Mouse (Mus musculus) granulocyte monocyte progenitor cell, adult 5-6 weeks (primary cell): Measurements from ENCODE around the gene Tgm3. TPM values are rescaled to one million over a fixed set of nuclear protein-coding genes. Genes with fewer than 3 reads are reported as not detected.

Experiments used
- ATAC-seq: replicated peaks from 2 replicates; pipeline ENCODE4 v1.8.0; 2016; ENCODE audit warnings: mild to moderate bottlenecking, moderate TSS enrichment, inconsistent platforms; ENCODE audit not compliant: poor library complexity, severe bottlenecking
- total RNA-seq, 2 experiments: library from RNA; stranded (forward) in 1 of 2; stranded (reverse) in 1 of 2; fragments of 200-712, 200-1000 nt in 1 of 2; fragments of >200 nt in 1 of 2; fragmentation: Nextera tagmentation in 1 of 2; gene quantifications; 2 replicates each; pipeline ENCODE4 v1.2.3; 2014 to 2017

Tgm3 gene
- total RNA-seq (2014; fragmentation: Nextera tagmentation) (not detected in 2 replicates), total RNA-seq (2017) (0.36 TPM in 1 of 2 replicates, not detected in the other)

DNA sequence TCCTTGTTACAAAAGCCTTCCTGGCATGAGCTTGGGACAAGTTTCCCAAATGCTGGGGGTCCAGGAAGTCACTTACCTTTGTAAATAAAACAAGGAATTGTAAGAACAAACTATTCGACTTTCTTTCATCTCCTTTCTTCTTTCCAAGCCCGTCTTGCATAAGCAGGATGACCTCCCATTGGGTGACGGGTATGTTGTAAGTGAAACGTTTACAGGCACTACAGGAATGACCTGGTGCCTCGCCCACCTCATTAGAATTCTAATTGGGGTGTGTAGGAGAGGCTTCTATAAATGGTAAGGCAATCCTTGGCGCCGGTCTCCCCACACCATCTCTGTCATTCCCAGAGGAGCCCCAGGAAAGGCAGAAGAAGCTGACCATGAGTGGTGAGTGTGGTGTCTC is at the start of gene Tgm3:
TSS of gene Tgm3 (plus strand) at position 324 of the 400 bp plus-strand sequence.
- ATAC-seq = no peak

DNA sequence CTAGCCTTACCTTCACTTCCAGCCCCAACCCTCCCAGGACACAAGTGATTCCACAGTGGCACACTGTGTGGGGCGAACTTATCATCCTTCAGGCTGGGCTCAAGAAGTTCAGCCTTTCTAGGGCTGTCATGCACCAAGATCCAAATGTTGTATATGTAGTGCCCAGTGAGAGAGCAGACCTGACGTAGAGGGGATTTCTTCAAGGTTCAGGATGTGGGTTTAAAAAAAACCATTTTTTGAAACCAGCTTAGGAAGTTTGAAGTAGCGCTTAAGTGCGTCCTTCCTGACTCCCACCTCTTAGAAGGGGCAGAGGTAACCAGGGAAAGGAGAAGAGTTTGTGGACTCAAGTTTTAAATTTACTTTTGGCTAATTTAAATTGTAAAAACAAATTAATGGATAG is 31.5 kb upstream of the Tgm3 start:
- no peak for ATAC-seq

DNA sequence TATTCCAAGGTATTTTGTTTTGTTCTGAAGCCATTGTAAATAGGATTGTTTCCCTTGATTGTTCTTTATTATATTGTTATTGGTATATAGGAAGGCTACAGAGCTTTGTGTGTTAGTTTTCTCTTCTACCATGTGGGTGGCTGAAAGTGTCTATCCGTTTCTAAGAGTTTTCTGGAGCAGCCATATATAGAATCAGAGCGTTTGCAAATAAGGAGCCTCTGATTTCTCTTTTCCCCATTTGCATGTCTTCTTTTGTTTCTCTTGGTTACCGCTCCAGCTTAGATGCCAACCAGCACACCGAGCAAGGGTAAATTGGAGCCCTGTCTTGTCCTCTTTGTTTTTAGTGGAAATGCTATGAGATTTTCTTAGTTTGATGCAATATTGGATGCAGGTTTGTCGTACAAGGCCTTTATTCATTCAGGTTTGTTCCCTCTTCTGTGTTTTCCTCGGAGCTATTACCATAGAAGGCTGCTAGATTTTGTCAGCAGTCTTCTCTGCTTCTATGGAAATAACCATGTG is 24.6 kb upstream of the Tgm3 start:
- no peak for ATAC-seq

DNA sequence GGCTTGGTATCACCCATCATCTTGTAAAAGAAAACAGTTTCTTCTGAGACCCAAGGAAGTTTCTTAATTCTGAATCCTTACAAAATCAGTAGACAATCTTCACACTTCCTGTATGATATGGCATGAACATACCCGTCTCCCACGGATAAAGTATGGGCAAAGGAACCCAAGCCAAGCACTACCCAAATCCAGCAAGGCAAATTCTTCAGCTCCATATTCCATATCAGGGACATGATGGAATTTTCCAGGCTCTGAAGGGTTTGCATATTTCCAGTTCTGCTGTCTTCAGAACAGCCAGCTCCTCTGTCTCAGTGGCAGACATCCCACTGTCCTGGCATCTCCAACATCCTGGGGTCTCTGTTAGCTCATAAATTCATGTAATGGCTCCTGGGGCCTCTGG is 22.5 kb upstream of the Tgm3 start:
- no peak for ATAC-seq

DNA sequence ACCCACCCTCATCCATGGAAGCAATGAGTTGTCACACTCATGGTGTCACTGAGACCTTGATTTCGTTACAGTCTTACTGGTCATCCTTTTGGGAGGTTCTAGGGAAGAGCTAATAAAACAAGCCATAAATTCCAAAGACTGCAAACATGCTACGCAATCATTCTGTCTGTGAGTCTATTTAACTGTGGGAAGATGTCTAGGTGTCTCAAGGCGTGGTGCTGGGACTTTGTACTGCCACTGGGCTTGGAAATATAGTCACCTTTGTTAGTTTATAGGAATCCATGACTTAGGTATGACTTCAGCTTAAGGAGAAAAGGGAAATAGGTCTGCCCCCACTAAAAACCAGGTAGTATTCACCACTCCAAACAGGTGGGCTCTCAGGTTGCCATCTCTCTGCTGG is 17.7 kb upstream of the Tgm3 start:
- ATAC-seq = no peak

DNA sequence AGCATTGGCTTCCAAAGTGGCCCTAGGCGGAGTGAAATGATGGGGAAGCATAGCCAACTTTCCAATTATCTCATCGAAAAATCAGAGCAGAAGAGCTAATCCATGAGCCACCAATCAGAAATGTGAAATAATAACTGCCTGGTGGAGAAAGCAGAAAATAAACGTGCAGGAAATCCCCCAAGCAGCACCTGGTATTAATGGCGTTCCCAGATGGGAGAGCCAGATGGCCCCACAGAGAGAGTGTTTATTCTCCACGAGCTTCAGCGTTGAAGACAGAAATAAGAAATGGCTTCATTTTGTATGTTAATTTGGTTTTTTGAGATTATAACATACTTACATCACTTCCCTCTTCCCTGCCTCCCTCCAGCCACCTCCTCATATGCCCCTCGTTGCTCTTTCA is 13.7 kb upstream of the Tgm3 start:
- ATAC-seq = no peak

DNA sequence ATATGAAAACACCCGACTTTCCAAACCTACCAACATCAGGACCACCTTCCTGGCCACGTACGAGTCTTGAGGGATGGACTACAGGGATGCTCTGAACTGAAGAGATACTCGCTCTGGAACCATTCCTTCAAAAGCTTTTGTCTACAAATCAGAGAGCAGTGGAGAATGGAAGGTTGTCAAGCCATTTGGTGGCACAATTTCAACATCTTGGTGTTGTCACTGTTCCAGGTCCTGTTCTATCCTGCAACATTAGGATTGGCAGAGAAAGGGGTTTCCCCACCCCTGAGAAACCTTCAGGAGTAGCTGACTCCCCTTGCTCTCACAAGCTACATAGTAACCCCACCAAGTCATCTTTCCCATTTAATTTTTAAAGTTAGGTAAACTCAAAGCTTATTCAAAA is 12.9 kb upstream of the Tgm3 start:
- ATAC-seq = no peak

DNA sequence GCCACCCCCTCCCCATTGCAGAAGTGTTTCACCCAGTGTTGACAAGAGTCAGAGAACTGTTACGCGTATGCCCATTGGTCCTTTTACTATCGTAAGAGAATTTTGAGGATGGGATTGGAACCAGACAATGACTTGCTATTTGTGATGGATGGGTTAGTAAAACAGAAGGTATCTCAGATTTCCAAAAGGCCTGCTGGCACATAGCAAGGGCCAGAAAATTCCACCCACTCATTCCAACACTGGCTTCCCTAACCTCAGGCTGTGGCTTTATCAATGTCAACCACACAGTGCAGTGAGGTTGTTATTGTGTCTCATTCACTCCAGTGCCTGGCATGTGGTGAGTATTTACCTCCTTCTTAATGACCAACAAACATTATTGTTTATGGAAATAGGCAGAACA is 11.5 kb upstream of the Tgm3 start:
- no peak for ATAC-seq

DNA sequence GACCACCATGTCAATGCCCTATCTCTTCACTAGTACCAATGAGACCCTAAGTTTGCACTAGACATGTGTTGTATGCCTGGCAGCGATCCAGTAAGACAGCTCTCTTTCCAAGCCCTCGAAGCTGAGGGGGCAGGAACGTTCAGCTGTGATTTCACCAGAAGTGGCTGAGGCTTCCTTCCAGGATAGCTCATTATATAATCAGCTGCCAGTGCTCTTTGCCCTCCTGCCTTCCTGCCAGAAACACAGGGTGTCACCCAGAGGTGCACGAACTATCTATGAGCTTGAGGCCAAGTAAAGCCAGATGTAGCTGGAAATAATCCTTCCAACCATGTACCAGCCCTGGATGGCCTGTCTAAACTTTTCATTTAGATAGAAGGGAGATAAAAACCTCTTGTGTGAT is 8.1 kb upstream of the Tgm3 start:
- no peak for ATAC-seq

DNA sequence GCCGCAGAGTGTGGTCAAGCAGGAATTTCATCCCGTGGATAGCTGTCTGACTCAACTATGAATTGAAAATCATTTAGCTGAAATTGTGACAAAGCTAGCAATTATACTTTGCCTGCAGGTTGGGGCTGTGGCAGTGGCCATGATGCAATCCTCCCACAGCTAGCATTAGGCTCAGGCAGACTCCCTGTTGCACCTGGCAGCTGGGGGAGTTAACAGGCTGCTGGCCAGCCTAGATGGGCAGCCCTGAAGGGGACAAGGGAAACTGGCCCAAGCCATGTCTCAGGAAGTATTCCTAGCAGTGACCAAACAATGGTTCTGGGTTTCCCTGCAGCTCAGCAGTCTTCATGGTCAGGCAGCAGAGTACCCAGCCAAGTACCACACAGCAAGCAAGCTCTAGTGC is 2.8 kb upstream of the Tgm3 start:
- no peak for ATAC-seq

DNA sequence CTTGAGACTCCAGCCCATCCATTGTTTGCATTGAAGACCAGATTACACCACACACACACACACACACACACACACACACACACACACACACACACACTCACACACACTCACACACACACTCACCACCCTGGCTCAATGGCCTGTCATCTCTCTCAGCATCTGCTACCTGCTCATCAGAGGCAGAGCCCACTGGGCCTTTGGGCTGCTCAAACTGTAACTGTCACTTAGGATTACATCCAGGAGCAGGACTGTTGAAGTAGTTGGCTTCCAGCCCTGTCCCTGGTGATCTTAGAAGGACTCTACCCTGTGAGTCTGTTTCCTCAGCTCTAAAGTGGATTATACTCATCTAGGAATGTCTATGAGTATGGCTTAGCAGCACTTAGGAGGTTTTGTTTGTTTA is 1.5 kb downstream of the Tgm3 start:
- no peak for ATAC-seq

DNA sequence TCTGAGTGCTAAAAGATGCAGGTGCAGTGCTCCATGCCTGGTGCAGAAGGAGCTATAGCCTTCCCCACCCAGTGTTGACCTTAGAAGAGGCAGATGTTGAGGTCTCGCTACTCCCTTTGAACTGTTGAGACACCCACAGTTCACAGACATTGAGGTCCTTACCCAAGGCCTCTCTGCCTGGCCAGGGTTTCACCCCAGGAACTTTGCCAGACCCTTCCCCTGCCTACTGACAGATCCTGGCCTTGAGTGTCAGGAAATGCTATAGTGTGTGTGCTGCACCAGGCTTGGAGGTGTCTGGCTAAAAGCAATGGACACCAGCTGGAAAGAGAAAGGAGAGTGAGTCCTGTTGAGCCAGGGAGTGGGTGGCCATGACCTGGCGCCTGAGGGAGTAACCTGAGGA is 3.0 kb downstream of the Tgm3 start:
- no peak for ATAC-seq

DNA sequence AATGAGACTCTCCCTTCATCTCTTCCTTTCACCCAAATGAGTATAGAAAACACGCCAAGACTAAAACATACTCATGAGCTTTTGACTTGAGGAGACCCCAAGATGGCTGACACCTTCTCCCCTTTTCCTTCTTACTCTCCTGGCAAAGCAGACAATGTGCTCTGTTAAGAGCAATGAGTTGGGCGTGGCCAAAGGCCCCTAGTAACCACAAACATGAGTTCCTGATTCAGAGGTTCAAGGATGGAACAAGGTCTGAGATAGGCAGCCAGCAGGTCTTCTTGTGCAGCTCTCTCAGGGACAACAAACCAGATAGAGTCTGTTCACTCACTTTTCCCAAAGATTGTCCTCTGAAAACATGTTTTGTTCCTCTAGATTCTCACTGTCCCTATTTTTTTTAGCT is 5.9 kb downstream of the Tgm3 start:
- ATAC-seq = no peak

DNA sequence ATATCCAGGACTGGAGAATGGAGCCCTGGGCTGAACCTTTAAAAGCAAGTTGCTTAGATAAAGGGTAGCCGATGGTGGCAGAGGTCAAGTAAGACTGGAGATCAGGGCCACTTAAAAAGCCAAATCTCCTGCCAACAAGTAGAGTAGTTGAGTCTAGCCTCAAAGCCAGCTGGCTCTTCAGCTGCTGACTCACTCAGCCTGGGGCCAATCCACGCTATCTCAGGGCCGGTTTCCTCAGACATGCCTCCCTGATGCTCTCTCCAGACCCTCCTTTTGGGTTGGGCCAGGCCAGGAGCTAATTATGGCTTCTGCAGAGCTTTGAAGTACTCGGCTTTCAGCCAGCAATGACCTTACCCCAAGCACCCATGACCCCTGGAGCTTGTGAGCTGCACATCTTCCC is 15.7 kb downstream of the Tgm3 start:
- ATAC-seq = no peak

DNA sequence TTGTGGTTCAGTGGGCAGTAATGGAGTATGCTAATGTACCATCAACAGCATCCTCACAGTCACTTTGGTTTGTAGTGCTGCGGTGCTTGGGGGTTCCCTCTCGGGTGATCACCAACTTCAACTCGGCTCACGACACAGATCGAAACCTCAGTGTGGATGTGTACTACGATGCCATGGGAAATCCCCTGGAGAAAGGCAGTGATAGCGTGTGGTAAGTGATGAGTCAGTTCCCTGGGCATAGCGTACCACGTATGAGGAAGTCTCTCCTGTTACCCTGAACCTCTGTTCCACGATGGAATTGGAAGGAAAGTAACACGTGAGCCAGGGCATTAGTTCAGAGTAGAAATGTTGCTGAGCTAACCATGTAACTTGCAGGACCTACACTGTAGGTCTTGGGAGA is 17.7 kb downstream of the Tgm3 start:
- ATAC-seq = peak; percentile 96

DNA sequence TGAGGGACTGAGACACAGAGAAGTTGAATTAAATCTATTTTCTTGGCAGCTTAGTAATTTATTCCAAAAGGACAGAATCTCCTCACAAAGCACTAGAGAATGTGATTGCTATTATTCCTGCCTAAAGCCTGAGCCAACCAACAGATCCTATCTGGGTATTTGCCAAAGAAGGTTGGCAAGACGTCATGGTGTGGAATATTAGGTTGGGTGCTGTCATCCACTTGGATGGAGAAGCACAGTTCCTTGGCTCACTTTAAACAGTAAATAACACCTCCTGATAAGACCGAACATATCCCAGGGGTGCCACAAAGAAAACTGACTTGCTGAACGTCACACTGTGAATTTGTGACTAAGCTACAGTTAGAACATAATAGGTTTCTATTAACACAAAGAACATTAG is 20.5 kb downstream of the Tgm3 start:
- ATAC-seq = no peak

DNA sequence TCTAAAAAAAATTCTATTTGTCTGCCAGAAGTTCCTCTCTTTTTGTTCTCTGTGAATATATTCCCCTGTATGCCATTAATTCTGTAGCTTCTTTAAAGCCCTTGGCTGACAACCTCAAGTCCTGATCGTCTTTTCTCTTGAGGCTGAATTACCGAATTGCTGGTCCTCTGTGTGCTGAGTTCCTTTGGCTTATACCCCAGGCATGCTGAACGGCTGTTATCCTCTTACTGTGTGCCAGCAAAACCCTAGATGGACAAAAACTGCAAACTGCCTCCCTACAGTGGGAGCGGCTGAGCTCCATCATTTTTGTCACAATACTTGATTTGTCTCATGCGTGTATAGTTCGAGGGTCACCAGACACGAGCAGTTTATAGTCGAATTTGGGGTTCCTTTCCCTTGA is 24.7 kb downstream of the Tgm3 start:
- ATAC-seq = no peak

DNA sequence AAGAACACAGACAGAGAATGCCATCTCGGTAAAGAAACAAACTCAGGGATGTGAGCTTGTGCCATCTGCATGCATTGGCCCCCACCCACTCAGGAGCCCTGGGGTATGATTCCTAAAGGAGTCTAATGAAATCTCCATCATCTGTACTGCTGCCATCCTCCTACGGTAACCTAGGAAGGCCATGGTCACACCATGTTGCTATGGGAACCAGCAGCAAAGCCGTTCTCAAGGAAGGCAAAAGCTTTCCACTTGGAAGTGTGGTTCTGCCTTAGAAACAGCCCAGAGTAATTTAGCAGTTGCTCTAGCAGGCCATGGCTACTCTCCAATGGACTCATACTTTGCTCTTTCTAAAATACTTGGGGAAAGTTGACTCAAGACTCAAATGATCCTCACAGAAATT is 26.8 kb downstream of the Tgm3 start:
- no peak for ATAC-seq

DNA sequence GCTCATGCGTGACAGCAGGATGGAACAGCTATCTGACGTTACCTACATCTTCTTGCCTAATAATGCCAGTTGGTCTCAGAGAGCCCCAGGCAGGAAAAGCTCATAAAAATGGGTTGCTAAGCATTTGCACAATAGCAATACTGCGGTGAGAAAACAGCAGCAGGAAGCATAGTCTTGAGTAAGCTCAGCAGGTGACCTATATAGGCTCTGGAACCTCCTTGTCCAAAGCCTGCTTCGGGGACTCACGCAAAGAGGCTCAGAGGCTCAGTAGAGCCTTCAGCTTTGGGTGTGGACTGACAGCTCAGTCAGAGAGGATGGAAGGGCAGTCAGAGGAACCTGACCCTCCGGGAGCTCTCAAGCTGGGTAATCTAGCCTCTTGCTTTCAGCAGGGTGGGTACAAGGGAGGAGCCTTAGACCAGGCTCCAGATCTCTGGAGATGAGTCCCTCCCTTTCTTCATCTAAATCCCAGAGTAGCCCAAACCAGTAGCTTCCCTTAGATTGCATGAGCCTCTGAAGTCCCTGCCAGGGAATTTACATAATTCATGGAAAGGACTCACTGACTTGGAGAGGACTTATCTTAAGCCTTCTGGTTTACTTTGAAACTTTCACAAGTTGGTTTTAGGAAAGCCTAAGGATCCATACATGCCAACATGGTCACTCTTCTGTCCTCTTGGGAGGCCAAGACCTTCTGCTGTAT is 28.2 kb downstream of the Tgm3 start:
- ATAC-seq = peak; percentile 92

DNA sequence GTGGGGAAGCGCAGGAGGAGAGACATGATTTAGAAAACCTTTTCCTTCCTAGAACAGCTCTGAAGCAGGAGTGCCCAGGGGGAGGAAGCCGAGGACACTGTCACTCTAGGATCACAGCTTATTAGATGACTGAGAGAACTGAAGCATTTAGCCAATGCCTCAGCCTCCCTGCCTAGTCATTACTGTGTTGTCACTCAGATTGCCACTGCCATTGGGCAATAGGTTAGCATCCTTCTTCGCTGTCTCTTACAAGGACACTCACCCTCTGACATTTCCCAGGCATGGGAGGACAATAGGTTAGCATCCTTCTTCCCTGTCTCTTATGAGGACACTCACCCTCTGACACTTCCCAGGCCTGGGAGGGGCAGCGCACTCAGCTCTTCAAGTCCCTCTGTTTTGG is 31.7 kb downstream of the Tgm3 start:
- peak; percentile 49 for ATAC-seq

DNA sequence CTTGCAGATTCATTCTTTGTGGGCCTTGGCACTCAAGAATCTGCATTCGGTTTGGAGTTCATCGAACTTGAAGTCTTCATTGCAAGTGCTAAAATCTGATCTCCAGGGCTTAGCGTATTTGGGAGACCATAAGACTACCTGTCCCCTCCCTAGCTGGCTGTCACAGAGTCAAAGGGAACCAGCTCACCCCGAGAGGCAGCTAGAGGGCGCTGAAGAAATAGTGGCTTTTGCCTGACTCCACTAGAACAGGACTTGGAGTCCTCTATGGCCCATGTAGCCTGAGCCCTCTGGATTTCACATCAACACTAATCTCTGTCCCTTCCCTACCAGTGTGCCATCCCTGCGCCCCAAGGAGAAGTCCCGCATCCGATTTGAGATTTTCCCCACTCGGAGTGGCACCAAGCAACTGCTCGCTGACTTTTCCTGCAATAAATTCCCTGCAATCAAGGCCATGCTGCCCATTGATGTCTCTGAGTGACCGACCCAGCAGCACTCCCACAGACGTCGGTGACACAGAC is 35.8 kb downstream of the Tgm3 start:
- no peak for ATAC-seq

DNA sequence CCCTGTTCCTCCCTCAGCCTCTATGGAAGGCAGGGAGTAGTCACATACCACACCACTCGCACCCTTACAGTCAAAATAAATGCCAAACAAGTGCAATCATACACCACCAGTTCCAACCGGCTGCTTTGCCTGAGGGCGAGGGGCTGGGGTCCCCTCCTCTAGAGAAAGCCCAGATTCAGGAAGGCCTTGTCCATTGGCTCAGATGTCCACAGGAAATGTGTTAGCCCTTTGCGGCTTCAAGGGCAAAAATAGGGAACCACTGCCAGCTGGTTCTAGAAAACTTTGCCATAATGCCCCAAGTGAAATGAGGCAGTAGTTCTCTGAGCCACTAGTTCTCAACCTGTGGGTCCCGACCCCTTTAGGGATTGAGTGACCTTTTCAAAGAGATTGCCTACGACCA is 36.6 kb downstream of the Tgm3 start:
- peak; percentile 75 for ATAC-seq
